Mouse (Mus musculus) megakaryocyte, embryonic 14.5 days (primary cell): Measurements from ENCODE around the gene Cyp21a1.

Experiments used
- FLI1 ChIP-seq: IDR thresholded peaks from 2 replicates; pipeline ENCODE4 v1.6.1; 2012; ENCODE audit warnings: low read length, inconsistent platforms, mixed read lengths
- GATA1 ChIP-seq: IDR thresholded peaks from 3 replicates; pipeline ENCODE4 v1.6.1; 2012; ENCODE audit warnings: mixed read lengths, low read length, inconsistent platforms, borderline replicate concordance

GRCm38 (mm10) chr17:34837464-34838324, 33.3 kb upstream of the Cyp21a1 start:
- TF ChIP-seq GATA1, result no peak
- no peak for TF ChIP-seq FLI1
